Mouse (Mus musculus): ENCODE results near the gene Phgr1.

The Phgr1 gene

DNA sequence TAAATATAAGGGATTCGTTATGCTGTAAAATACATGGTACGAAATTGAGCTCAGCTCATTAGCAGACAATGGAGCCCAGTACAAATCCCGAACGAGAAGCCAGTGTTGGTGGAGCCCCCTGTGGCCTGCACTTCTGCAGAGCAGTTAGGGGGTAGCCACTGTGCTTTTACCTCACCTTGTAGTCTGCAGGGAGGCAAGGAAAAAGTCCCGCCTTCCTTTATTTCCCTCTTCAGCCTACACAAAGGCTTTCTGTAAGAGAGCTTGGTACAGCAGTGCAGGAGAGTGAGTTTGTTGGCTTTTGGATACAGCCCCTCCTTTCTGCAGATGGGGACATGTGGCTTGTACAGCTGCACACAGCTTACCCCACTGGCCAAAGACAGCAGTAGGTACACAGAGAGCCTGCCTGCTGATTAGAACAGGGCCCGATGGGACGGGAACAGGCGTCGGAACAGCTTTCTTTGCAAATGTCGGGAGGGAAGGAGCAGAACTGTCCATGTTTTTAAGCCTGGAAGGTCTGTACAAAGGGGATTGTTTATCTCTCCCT, 23.2 kb upstream of the Phgr1 start:
- intact Hi-C loops (cut with DNase I), result no loop called here

DNA sequence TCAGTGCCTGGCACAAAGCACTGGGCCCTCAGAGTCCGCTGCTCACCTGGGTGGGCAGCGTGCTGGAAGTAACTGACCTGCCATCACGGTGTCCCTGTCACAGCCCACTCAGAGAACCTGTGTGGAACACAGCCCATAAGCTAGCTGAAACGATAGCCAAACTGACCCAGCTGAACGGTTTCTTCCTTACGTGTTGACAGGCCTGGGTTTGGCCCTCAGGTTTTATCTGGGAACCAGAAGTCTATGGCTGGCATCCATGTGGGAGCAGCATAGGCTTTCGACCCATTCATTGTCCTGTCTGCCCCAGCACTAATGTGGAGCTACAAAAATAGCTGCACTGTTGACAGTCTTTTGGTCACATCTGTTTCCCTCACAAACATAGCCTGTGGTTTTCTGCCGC, 22.1 kb upstream of the Phgr1 start:
- intact Hi-C loops (cut with DNase I), result no loop called here

DNA sequence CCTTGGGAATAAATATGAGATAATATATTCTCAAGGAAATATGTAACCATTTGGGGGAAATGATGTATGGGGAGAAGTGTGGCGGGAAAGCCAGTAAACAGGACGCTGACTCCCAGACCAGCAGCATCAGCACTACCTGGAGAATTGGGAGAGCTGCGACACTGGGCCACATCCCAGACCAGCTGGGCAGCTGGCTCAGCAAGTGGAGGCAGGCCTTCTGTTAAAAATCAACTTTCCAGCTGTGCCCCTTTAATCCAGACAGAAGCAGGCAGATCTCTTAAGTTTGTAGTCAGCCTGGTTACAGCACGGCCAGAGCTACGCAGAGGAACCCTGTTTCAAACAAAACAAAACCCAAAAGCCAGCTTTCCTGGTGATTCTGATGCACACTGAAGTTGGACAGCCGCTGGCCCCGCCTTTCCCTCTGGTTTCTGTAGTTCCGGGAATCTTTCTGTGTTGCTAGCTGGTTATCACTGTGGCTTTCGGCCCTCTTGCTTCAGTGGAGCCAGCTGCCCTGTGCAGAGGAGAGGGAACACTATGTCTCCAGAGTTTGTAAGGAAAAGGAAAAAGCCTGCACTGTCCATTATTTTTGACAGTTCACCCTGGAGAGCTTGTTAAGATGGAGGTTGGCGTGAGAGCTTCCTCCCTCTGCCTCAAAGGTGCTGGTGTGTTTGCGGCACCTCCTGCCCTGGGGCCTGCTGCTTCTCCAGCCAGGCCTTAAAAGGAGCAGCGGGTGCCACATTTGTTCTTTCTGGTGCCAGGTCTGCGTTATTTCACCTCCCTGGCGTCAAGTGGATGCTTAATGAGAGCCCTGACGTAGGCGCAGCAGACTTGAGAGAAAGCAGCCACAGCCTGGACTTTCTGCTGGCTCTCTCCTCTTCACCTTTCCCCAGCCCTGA, 20.4 kb upstream of the Phgr1 start:
- intact Hi-C loops (cut with DNase I), result no loop called here

DNA sequence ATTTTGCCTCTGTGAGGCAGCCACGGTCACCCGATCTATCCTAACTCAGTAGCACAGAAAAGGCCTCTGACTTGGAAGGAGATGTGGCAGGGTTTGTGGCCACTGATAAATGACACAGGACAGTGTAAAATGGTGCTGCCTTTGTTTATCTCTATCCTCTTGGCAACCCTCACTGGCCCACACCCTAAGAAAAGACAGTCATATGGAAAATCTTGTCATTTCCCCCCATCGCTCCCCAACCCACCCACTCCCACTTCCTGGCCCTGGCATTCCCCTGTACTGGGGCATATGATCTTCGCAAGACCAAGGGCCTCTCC, 19.8 kb upstream of the Phgr1 start:
- intact Hi-C loops (cut with DNase I), result no loop called here

DNA sequence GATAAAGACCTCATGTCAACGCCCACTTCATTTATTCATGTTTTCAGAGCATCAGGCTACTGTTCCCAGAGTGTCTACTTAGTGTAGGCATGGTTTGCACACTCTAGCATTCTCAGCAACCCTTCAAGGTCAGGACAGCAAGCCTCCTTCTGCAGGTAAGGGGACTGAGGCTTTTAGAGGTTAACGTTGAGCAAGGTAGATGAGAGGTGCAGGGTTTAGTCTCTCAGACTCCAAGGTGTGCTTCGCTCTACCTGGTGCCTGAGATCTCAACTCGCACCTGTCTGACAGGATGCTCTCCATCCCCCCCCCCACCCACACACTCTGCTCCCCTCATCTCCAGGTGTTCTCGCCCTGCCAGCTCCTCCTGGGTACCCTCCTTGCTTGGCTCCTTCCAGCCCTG, 18.4 kb upstream of the Phgr1 start:
- intact Hi-C loops (cut with DNase I), result no loop called here

DNA sequence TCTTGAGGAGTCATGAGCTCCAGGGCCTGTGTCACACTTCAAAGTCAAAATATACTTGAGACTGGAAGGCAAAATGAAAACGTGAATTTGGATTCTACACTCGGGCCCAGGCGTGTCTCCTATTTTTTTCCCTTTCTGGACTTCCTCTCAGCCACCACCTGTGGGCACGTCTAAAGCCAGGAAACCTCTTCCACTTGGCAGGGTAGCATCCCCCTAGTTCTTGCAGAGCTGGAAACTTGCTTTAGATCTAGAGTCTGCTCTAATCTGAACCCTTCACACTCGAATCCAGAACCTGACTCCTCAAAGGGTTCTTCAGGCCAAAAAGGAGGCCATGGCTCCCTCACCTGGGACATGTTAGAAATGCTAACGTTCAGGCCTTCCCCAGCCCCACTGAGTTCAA, 17.2 kb upstream of the Phgr1 start:
- intact Hi-C loops (cut with DNase I), result no loop called here

DNA sequence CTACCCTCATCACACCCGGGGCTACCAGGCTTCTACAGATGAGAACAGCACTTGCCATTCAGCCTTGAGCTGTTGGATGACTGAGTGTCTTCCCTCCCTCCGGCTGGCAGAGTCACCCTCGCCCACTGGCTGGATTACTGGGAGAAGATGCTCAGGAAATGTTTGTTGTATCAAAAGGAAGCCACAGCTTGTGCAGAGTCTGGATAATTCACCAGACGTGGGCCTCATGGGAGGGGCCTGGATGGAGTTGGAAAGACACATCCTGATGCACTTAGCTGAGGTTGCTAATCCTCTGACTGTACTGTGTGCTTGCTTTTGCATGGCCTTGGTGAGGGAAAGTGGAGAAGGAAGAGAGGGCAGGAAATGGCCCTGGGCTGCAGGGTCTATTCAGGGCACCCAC, 16.5 kb upstream of the Phgr1 start:
- intact Hi-C loops (cut with DNase I), result no loop called here

DNA sequence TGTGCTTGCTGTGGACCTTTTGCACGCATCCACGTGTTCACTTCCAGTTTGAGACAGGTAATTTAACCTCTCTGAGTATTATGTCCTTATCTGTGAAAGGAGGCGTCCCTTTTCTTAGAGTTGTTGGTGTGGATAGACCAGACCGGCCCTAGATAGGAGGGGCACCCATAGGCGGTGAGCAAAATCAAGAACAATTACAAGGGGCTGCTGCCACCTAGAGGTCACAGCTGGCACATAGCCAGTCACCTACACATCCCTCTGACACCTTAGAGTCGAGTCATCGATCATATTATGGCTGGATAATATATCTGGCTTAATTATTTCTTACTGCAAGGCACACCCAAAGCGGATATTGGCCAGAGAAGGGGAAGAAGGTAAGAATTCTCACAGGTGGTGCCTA, 12.7 kb upstream of the Phgr1 start:
- intact Hi-C loops (cut with DNase I), result no loop called here

DNA sequence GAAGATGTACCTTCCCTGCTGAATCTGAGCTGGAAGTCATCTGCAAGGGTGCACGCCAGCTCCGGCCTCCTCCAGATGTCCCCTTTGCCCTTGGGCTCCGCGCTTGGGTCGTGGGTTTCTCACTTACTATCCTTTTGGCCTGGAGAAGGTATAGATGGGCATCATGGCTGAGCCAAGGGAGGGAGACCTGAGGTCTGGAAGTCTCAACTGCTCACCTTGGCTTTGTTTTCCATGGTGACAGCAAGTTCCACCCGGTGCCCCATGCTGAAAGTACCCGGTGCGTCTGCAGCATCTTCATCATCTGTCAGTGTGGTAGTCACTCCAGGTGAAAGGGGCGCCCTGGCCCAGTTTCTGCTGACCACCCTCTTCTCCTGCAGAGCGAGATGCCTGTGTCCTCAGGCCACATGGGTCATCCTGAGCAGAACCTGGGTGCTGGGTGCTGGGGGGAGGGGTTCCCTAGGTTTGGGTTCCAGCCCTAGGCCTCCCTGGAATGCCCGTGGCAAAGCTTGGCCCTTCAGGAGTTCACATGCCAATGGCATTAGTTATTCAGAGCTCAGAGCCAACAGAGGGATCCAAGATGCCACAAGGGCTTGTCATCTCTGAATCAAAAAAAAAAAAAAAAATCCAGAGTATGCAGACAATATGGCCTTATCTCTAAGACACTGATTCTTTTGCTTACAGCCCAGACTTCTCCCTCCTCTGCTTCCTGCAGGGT, 12.1 kb upstream of the Phgr1 start:
- intact Hi-C loops (cut with DNase I), result no loop called here

DNA sequence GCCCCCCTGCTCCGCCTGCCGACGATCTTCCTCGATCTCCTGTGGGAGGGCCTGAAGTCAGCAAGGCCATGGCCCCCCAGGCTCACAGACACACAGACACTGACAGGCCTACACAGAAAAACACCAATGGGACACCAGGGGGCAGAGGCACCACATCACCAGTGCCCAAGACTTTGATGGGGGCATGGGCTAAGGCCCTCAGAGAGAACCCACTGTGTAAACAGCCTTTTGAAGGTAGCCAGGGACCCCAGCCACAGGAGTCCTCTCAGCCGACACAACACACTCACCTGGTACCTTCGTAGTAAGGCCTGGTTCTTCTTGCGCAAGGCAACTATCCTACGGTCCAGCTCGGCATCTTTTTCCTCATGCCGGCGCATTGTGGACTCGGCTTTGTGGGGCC, 11.2 kb upstream of the Phgr1 start:
- intact Hi-C loops (cut with DNase I), result no loop called here

DNA sequence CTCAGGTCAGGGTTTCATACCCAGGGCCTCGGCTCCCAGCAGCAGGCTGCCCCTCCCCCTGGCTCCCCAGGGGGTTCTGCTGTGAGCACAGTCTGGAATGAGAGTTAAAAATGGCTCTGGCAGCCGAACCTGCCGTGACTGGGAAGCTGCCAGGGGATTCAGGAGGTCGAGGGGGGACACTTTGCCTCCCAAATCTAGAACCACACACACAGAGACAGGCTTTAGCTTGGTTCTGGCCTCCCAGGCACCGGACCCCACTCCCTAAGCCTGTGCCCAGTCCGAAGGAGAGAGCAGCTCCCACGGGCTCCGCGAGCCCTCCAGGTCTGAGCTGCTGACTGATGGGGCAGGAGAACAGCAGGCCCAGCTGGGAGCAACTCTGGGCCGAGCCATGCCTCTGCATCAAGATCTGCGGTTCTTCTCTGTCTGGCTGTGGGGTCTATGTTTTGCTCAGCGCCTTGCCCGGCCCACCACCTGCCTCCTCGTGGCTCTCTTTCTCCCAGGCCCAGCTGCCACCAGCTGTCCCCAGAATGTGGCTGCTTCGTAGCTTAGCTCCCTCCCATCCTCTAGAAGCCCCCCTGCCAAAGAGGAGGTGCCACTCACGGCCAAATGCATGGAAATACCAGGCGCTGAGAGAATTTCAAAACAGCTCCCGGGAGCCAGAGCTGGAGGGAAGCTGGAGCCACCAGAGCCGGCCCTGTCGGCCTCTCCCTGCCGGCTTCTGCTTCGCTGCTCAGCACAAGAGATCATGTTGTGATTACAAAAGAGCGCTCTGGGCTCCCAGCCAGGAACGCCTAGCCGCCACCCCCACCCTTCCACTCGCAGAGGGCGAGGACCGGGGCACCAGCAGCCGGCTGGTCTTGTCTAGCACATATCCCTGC, 10.4 kb upstream of the Phgr1 start, which contains the start of gene Ccdc9b:
Gene Ccdc9b (minus strand): TSS at position 756 of the 878 bp plus-strand sequence.
- intact Hi-C loops (cut with DNase I), result no loop called here

DNA sequence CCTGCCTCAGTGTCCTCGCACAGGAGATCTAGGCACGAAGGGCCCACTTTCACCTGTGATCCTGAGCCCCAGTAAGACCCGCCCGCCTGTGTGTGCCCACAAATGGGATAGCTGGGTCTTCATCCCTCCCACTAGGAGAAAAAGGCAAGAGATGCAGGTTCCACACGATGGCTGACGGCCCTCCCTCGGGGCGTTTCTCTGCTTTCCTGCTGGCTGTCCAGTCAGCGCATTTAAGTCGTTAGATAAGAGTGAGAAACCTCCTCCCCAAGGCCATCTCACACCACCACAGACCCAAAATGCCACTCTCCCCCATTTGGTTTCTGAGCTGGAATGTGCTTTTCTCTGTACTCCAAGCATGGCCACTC, 9.8 kb upstream of the Phgr1 start:
- intact Hi-C loops (cut with DNase I), result no loop called here

DNA sequence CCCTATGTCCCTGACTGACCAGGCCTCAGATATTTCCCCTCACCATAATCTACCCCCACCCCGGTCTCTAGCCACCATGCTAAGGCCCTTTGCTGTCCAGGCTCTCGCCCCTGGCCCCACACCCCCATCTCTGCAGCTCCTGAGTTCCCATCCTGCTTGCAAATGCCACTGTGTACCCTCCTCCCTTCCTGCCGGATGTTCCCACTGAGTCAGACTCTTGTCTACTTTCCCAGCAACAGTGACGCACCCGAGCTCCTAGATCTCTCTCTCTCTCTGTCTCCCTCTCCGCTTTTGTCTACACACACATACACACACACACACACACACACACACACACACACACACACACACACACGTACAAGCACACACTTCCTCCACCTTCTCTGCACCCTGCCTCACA, 9.1 kb upstream of the Phgr1 start:
- intact Hi-C loops (cut with DNase I), result no loop called here

DNA sequence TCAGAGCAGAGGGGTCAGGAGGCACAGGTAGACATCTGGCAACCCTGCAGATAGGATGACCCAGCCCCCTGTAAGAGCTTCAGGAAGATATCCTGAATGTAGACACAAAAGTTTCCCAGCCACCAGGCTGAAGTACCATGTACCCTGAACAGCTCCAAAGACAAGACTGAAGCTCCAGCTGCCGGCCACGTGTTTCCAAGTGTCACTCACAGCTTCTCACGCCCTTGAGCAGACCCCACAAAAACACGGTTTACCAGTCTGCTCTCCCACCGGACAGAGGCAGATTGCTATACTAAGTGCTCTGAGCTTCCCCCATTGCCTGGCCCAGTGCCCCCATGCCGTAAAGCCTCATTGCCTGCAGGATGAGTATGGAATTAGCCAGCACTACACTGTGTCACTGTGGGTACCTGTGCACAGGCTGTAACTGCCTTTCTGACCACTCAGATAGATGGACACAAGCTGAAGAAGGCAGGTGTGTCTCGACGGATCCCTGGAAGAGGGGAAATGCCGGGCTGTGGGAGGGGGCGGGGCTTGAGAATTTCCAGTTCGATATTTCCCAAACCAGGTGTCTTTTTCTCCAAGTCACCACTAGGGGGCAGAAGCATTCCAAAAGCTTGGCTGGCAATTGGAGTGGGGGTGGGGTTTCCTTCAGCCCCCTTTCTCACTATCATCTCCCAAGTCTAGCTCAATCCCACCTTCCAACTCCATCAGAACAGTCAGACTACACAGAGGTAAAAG, 8.3 kb upstream of the Phgr1 start:
- intact Hi-C loops (cut with DNase I), result no loop called here

DNA sequence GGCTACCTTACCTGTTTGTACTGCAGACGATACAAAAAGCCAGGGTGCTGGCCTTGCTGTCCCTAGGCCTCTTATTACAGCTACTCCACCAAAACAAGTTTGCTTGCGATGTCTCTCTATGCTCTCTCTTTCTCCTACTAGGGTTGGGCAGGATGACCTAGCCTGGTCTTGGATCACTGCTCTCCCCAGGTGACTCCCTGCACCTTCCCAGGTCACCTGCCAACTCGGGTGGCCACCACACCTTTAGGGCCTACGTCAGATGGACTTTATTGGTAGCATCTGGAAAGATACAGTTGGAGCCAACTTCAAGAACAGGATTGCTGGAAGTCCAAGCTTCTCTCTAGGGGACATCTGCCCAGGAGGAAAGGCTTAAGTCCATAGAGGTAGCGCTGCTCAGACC, 7.7 kb upstream of the Phgr1 start:
- intact Hi-C loops (cut with DNase I), result loop anchor here (5.0 kb wide), 1 partner anchor 117 kb away; no protein-coding TSS in a partner anchor

DNA sequence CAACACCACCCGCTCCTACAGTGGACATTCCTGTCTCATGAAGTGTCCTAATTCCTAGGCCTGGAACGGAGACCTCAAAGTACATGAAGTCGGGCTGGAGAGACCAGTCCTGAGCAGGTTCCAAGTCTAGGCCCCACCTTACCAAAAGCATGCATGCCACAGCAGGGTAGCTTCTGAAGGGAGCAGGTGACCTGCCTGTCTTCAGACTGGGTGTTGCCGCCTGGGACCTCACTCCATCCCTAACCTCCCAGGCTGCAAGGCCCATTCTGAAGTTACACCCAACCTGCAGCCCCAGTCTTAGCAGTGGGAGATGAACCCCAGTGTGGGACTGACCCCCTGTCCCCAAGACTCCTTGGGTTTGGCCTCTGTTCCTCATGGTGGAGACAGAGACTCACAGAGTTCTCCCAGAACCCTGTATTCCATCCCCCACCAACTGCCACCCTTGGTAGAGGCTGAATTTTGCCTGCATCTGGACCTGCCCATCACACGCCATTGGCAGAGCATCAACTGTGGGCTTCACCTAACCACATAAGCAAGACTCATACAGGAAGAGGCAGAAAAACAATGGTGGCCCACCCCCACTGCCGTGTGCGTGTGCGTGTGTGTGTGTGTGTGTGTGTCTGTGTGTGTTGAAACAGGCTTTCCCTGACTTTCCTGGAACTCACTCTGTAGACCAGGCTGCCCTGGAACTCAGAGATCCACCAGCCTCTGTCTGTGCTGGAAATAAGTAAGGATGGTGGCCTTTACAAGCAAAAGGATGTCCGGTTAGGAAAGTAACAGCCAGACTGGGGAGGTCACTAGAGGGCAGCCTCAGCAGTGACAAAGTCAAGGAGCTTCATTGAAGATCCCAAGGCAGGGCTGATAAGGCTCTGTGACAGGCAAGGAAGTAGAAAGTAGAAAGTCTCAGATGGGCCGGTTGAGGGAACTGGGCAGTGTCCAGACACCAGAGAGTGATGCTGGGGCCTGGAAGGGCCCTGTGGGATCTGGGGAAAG, 6.2 kb upstream of the Phgr1 start:
- intact Hi-C loops (cut with DNase I), result loop anchor here (5.0 kb wide), 1 partner anchor 116 kb away; no protein-coding TSS in a partner anchor

DNA sequence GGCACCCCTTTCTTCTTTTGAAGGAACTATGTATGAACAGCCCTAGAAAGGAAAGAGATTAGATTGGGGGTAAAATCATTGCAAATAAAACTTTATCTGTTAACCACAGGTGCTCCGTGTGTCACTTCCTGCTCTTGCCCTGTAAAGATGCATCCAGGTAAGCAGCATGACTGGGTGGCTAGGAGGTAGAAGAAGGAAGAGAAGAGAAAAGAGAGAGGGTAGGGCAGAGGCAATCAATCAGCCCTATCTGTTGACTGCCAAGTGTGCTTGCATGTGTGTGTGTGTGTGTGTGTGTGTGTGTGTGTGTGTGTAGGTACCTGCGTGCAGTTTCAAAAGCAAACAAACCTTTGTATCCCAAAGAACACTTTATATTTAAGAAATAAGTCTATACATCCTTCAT, 2.0 kb downstream of the Phgr1 start:
- intact Hi-C loops (cut with DNase I), result no loop called here

DNA sequence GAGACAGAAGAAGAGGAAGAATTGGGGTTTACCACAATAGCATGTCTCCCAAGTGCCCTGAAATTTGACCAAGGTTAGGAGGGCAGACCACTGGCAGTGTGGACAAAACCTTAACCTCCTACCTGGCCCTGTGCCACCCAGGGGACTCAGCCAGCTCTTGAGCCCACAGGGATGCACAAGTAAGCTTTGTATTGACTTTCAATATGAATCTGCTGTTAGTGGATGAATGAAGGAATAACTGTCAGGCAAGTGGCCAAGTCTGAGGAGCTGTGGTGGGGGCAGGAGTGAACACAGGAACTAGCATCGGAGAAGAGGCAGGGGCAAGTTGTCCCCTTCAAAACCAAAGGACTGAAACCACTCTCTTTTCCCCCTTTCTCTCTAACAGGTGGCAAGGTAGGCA, 2.8 kb downstream of the Phgr1 start:
- intact Hi-C loops (cut with DNase I), result no loop called here

DNA sequence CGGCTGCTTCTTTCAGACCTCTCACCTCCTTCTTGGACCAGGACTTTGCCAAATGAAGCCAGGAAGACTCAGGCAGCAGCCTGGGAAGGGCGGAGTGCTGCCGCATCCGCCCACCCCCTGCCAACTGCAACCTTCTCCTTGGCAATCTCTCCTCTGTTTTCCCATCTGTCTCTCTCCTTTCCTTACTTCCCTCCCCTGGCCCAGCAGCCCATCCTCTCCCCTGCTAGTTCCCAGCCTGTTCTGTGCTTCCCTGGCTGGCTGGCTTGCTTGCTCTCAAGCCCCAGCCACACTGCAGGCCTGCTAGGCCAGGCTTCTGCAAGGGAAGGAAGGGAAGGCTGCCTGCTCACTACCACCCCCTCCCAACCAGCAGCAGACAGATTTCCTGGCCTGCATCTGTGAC, 3.3 kb downstream of the Phgr1 start:
- intact Hi-C loops (cut with DNase I), result no loop called here

DNA sequence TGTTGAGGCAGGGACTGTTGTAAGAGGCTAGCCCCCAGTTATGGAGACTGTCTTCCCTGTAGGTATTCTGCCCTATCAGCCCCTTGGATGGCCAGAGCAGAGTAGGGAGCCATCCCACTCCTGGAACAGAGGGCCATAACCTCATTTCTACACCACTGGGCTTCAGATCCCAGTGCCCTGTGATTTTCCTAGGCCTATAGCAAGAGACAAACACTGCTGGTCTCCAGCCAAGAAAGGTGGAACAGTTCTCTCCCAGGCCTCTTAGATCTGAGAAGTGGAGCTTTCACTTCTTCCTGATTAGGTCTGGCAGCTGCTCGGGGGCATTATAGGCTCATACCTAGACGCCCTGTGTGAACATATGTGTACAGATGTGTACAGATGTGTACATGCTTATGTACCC, 3.7 kb downstream of the Phgr1 start:
- intact Hi-C loops (cut with DNase I), result no loop called here
